Mouse (Mus musculus) retina, embryonic 14.5 days (tissue): ENCODE measurements around the gene Adamtsl3.

ENCODE experiments used
- DNase-seq: peaks from one replicate; pipeline ENCODE4 v3.0.0-alpha.2; 2015; ENCODE audit warnings: low spot score

The Adamtsl3 gene

DNA sequence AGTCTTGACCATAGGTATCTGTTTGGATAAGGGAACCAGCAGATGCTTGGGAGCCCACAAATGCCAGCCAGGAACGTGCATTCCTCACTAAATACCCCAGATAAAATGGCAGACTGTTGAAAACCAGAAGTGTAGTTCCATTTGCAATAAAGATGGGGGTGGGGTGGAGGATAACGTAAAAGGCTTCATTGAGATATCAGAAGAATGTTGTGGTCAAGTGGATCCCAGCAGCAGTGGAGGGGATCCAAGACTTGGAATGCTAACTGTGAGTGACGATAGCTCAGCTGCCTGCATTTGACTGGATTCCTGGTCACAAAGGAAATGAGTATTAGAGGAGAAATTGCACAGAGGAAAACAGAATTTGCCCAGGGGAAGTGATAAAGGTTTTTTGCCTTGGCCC lies 87.1 kb downstream of the Adamtsl3 start:
- DNase-seq, result no peak

DNA sequence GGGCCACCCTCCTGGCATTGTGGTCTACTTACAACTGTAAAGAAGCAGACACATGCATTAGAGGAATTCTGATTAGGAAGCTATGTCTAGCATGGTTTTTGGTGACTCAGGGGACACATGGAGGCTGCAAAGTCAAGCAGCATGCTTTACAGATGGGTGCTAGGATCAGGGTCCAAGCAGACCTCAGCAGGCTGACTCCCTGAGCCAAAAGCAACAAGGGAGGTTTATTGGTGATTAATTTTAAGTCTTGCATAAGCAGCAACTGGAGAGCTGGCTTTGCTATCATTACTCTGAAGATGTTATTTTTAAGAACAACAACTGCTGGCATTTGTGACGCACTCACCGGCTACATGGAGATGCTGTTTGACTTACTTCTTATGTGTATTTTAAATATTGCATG lies 88.1 kb downstream of the Adamtsl3 start:
- no peak for DNase-seq

DNA sequence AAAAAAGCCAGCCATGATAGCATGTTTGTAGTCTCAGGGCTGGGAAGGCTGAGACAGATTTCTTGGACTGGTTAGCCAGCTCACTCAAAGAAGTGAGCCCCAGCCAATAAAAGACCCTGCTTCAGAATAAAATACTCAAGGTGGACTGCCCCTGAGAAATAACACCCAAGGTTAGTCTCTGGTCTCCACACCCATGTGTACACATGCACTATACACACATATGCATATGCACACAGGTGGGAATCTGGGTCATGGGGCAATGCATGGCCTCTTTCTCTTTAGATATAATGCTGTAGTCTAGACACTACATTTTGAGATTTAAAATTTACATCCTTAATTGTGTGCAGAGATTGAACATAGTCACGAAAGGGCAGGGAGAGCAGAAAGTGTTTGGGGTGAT lies 88.8 kb downstream of the Adamtsl3 start:
- DNase-seq, result no peak

DNA sequence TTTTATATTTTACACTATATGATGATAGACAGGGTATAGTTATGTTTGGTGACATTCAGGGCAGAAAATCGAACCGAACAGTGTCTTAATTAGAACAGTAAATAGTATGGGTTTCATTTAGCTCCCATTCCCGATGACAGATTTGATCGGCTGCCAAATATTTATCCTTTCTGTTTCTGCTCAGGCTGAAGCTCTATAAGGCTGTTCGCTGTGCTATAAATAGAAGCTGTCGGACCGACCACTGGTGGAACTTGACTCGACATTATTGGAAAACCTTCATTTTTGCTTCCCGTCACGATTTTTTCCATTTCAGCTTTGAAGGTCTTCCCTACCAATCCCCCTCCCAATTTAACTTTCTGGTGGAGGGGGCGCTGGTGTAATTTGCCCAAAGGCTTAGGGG lies 89.9 kb downstream of the Adamtsl3 start:
- DNase-seq, result no peak

DNA sequence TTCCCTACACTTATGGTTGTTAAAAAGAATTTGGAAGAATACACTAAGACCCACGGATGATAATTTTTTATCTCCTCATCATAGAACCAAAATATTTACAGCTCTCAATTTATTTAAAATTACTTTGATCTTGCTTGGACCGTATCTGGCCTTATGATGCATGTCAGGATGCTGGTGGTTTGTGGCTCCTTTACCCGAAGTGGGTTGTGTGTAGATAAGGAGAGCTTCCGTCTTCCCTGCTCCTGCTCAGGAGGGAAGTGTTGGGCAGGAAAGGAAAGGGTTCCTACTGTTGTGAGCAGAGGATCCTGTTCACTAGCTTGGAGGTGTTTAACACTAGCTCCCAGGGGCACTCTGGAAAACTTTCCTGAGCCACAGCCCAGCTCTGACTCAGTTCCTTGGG lies 94.0 kb downstream of the Adamtsl3 start:
- no peak for DNase-seq

DNA sequence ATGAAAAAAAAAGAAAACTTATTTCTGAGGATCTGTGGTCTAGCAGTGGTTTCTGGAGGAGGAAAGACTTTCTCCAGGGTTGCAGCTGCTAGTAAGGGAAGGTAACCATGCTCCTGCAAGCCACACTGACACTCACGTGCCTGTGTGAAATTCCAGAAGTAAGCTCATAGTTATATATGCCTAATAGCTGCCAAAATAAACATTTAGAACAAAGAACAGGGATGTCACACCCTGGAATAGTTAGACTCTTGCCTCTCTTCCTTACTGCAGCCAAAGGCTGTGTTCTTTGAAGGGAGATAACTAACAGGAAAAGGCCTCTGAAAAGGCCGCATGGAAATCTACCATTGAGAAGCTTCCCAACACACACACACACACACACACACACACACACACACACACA lies 96.1 kb downstream of the Adamtsl3 start:
- DNase-seq, result no peak

DNA sequence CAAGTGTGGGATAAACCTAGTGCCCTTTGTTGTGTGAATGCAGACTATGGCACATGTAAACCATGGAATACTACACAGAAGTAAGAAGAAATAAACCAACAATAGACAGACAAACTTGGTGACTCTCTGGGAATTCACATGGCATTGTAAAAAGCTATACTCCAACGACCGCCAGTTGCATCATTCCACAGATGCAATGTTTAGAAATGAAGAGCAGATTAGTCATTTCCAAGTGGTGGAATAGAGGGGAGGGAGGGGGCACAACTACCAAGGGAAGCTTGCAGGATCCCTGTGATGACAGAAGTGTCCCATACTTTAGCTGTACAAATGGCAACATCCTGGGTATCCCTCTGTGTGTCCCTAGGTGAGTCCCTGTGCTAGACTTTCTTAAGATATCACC lies 97.7 kb downstream of the Adamtsl3 start:
- no peak for DNase-seq

DNA sequence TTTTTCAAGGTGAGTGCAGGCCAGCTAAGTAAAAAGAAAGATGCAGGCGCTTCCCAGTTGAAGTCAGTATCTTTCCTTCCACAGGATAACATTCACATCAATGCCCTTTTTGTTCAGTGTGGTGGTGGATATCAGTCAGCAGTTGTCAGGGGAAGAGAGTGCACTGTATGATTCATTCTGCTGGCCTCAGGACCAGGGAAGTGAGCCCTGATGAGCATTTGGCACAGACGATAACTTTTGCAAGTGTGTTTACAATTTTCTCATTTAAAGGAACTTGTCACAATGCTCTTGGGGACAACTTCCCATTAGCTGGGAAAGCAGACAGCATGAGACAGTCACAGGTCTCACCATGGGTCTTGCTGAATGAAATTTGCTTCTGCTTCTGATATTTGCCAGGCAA lies 122.9 kb downstream of the Adamtsl3 start:
- no peak for DNase-seq

DNA sequence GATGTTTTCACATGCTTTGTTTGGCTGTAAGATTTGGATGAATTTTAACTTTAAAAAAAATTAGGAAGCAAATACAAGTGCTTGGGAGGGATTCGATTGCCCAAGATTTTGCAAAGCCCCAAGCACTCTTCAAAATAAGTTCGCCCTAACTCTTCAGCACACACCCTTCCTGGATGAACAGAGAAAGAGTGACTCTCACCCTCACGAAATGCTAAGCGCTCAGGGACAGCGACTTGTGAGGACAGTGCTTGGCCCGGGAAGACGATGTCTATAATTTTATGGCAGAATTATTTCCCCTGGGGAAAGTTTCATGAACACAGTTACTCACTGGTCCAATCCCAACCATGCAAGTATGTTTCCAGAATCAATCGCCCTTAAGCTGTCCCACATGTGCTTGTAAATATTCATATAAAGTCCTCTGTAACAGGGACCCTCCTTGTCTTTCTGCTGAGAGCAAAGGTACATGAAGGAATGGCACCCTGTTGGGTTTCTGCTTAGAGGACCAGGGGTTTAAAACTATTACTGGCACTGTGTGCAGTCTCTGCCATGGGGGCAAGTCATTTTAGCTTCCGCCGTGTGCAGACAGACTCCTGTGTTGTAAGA lies 127.5 kb downstream of the Adamtsl3 start:
- no peak for DNase-seq

DNA sequence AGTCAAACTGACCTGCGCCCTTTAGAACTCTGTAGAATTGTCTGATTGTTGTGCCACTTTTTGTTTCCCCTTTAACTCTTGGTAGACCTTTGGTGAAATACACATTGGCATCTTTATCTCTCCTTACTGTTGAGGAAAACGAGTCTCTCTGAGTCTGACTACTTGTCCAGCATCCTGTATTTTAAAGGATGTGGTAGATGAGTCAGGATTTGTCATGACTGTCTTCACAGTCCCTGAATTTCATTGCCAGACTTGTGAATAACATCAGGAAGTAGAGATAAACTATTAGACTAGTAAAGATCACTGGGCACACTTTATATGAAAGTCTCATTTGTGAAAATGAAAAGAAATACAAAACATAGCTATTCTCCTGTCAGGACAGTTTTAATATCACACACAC lies 128.9 kb downstream of the Adamtsl3 start:
- no peak for DNase-seq

DNA sequence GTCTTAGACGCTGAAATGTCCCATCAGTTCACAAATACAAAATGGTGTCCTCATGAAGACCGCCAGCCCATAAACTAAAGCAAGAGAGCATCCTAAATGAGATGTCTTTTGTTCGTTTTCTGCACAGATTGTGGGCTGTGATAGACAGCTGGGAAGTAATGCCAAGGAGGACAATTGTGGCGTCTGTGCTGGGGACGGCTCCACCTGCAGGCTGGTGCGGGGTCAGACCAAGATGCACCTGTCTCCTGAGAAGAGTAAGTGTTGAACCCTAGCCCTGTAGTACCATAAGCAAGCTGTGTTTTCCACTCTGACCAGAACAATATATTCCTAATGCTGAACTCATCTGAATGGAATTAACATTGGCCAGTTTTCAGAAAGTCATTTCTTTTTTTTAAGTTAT lies 129.9 kb downstream of the Adamtsl3 start:
- DNase-seq, result no peak

DNA sequence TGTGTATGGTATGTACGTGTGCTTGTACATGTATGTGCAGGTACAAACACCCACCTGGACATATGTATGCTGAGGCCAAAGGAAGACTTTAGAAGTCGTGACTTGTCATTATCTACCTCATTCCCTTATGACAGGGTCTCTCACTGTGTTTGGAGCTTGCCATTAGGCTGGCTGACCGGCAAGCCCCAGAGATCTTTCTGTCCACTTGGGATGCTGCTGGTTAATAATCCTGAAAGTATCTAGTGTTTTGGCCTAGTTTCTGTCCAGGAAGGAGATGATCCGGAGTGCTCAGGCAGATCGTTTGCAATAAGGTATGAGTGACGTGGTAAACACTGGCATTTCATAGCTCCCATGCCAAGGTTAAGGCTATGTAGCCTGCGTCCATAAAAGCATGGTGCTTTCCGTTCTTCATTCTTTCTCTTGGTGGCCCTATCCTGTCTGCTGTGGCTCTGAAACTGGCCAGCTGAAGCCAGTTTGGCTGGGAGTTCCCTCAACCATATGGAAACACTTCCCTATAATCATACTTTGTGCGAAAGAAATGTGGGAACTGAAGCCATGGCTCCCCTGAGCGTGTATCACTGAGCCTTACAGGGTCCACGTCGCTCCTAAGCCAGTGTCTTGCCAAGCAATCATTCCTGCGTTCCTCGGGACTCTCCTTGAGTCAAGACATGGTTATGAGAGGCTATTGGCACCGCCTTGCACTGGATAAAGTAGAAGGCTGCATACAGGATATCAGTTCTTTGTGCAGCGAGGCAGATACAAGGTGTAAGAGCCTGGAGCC lies 141.1 kb downstream of the Adamtsl3 start:
- no peak for DNase-seq

DNA sequence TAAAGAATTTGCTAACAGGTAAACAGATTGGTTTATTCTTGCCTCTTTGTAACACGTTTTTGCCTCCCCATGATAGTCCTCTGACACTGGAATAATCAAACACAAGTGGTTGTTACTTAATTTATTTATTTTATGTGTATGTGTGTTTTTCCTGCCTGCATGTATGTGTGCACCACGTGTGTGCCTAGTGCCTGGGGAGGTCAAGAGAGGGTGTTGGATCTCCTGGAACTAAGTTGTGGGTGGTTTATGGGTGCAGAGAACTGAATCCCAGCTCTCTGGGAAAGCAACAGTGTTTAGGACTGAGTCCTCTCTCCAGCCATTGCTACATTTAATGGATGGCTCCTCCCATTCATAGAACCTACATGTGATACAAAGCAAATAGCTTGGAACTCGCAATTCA lies 143.0 kb downstream of the Adamtsl3 start:
- DNase-seq, result no peak

DNA sequence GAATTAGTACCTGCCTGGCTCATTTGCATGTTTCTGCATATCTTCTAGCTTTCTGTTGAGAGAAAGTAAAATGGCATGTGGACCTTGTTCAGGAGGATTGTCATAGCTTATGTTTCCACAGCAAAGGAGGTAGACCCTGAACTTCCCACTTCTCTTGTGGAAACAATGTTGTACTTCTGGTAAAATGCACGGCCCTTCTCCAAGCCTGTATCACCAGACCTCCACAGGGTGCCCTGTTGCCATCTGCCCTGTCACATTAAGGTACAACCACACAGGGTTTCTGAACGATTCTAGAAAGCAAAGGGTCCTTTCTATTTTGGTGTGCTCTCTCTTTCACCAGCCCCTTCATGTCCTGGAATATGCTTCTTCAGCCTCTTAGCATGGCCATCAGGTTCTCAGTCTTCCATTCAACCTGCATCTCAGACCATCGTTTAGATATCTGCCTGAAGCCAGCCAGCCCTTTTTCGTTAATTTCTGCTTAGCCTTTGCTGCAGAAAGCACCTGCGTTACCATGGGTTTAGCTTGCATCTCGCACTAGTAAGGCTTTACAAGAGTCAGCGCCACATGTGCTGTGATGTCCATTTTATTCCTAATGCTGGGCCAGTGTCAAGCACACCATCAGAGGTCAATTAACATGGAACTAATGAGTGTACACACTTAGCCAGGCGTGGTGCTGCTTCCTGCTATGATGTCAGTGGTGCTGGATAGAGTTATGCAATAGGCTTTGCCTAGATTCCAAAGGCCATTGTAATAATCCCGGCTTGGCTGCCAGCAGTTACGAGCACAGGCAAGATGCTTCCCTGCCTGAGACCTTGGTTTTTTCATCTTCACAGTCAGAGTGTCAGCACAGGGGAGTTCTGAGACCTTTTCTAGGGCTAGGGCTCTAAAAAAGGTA lies 143.6 kb downstream of the Adamtsl3 start:
- DNase-seq, result peak; percentile 34

DNA sequence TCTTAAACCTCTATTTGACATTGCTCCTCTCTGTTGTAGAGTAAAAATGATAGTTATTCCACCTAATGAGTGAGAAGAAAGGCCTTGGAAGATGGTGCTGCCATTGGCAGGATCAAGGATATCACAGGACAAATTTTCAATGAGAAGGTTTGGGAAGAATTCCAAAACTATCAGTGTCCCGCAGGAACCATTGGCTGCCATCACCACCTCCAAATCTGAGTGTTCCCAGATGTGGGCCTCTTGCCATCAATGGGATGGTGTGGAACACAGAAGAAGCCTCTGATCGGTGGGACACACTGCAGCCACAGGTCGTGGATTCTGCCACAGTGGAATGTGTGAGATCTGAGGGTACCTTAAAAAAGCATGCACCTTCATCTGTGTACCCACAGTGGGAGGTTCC lies 147.9 kb downstream of the Adamtsl3 start:
- DNase-seq, result no peak

DNA sequence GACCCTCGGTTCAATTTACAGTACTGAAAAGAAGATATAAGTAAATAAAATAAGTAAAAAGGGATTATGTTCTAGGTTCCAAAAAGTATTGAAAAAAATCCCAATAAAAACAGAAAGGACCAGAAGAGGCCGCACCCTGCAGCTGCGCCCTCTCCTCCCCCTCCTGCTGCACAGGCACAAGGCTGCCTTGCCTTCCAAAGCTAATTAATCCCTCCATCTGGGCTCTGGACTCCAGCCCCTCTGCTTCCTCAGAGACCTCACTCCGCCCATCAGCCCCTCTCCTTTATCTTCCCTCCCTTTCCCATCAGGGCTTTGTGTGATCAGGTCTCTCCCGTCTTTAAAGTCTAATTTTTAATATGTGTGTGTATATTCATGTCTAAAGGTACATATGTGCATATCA lies 149.3 kb downstream of the Adamtsl3 start:
- peak; percentile 17 for DNase-seq

DNA sequence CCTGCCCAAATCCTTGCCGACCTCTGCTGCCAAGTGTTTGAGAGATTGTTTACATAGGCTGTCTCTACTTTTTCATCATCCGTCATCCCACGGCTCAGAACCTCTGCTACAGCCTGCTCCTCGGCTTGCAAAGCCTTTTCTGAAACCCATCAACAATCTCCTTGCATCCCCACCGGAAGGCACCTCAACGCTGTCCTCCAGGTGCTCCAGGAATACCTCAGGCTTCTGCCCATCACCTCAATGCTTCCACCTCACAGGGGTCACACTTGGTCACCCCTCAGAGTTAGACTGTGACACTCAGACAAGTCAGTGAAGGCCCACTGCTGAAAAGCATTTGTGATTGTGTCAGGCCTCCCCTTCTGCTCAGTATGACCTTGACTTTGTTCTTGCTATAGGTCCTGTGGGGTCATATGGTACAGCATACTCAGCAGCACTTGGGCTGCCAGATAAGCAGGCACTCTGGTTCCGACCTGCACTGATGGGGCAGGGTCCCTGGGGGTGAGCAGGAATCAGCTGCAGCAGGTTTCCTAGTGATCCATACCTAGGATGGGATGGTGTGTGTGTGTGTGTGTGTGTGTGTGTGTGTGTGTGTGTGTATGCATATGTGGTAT lies 150.0 kb downstream of the Adamtsl3 start:
- no peak for DNase-seq

DNA sequence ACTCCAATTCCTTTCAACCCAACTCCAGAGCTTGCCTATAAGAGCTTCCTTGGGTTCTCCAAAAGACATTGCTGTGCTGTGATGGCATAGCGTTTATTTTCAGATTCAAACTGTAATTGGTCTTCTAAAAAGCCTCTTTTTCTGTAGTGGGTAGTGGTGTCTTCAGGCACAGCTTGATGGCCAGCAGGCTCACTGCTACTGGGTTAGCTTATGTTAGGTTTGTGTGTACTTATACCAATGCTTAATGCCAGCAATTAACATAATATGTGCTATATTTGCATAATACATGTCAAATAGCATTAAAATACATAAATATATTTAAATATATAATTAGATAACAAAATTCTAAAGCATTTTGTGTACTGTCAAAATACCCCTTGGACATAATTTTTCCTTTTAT lies 155.5 kb downstream of the Adamtsl3 start:
- no peak for DNase-seq

DNA sequence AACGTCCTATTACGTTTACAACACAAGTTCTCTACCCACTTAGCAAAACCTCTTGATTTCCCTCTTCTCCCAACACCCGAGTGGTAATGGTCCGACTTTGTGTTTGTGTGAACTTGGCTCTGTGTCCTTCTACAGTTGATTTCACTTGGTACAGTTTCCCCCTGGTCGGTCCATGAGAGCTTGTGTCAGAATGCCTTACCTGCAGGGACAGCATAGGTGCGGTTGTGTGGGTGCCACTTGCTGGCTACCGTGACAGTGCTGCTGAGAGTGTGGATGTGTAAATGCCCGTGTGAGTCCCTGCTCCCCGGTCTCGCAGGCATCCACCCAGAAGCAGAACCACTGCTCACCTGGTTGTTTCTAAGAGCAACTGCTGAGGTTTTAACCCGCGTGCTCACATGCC lies 157.4 kb downstream of the Adamtsl3 start:
- DNase-seq, result no peak

DNA sequence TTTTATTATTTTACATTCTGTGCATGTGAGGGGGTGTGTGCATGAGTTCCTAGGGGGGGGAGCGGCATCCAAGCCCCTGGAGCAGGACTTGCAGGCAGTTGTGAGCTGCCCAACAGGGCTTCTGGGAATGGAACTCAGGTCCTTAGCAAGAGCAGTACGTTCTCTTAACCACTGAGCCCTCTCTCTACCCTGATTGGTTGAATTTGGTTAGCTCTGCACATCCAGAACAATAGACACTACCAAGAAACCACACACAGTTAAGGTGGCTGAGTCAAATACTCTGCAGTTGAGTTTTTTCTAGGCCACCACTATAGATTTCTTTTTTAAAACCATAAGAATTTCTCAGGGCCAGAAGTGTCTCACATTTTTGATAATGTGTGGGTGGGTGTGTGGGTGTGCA lies 158.7 kb downstream of the Adamtsl3 start:
- DNase-seq, result no peak

DNA sequence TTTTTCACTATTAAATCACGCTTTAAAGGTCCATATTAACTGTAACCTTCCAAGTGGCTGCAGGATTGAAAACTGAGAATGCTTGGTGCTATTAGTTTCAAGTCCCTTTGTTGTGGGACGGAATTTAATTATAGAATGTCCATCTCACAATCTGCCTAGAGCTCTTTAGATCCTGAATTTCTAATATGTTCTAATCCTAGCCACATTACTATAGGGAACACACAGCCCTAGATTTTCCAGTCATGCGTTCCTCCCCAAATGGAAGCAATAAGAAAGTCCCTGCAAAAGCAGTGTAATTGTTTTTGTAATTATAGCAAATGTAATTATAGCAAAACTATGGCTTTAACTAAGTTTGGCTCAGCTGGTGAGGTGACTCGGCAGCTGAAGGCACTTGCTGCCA lies 161.6 kb downstream of the Adamtsl3 start:
- DNase-seq, result no peak

DNA sequence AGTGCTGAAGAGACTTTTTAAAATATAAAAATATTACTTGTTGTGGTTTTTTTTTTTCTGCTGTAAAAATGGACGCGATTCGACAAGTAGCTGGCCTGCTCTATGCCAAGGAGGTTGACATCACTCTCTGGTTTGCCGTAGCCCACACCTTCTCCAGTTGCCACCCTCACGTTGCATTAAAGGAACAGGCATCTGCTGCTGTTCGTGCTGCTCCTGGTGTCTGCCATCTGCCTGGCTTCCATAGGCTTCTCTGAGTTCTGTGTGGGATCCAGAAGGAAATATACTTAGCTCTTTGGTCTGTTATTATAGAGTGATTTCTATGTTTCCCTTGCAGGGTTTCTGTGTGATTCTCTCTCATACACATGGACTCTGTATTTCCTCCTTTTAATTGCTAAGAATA lies 165.8 kb downstream of the Adamtsl3 start:
- DNase-seq, result no peak

DNA sequence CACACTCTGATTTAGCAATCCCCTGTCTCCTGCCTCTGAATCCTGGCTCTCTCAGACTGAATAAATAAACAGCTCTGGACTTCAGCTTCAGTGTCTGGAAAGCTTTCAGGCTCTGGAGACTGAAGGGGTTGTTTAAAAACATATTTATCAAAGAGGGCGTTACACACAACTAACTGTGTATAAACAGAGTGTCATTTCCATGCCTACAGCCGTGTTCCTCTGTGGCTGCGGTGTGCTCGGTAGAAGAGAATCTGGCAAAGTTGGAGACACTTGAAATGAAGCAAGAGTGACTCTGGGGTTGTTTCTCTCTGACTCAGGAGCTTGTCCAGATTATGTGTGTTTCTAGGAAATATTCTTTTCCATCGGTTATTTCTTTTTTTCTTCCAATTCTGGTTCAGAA lies 167.0 kb downstream of the Adamtsl3 start:
- no peak for DNase-seq
